Mouse (Mus musculus): Measurements from ENCODE around the gene Oit1. TPM values are rescaled to one million over a fixed set of nuclear protein-coding genes. Genes with fewer than 3 reads are reported as not detected.

Gene Oit1
- not detected for total RNA-seq (2021)
- long read RNA-seq, experiment 1 = 0 reads
- long read RNA-seq, experiment 2 = 0 reads

GRCm38 (mm10) chr14:8378685-8379313, at the start of gene Oit1:
Oit1 (minus strand) TSS chr14:8378754.
- no peak for TF ChIP-seq CTCF (conservative IDR thresholded peaks at IDR 0.05)
- DNase-seq (ENCODE audit: low spot score in 2 of 2) = no peak
- no peak within 1 kb of the TSS for H3K4me3 ChIP-seq
- H3K27ac ChIP-seq = no peak within 1 kb of the TSS

GRCm38 (mm10) chr14:8422833-8423232, 44.3 kb upstream of the Oit1 start:
- Histone ChIP-seq H3K27ac (no peak overlapping the region), H3K4me3 (no peak overlapping the region)
- DNase-seq (ENCODE audit: low spot score in 2 of 2) = no peak
- no peak for TF ChIP-seq CTCF (conservative IDR thresholded peaks at IDR 0.05)

GRCm38 (mm10) chr14:8421199-8421787, 42.7 kb upstream of the Oit1 start:
- no peak for DNase-seq (ENCODE audit: low spot score in 2 of 2)
- no peak for TF ChIP-seq CTCF (conservative IDR thresholded peaks at IDR 0.05)
- Histone ChIP-seq H3K4me3 (no peak overlapping the region), H3K27ac (no peak overlapping the region)

GRCm38 (mm10) chr14:8418610-8419009, 40.1 kb upstream of the Oit1 start:
- no peak overlapping the region for H3K4me3 ChIP-seq
- DNase-seq (ENCODE audit: low spot score in 2 of 2) = no peak
- TF ChIP-seq CTCF (conservative IDR thresholded peaks at IDR 0.05) = no peak
- H3K27ac ChIP-seq = no peak overlapping the region

GRCm38 (mm10) chr14:8405946-8406345, 27.4 kb upstream of the Oit1 start:
- Histone ChIP-seq H3K27ac (no peak overlapping the region), H3K4me3 (no peak overlapping the region)
- no peak for TF ChIP-seq CTCF (conservative IDR thresholded peaks at IDR 0.05)
- DNase-seq (ENCODE audit: low spot score in 2 of 2) = no peak

GRCm38 (mm10) chr14:8403310-8403709, 24.8 kb upstream of the Oit1 start:
- no peak for TF ChIP-seq CTCF (conservative IDR thresholded peaks at IDR 0.05)
- Histone ChIP-seq H3K4me3 (no peak overlapping the region), H3K27ac (no peak overlapping the region)
- DNase-seq (ENCODE audit: low spot score in 2 of 2) = no peak

GRCm38 (mm10) chr14:8398507-8398906, 20.0 kb upstream of the Oit1 start:
- TF ChIP-seq CTCF (conservative IDR thresholded peaks at IDR 0.05) = no peak
- no peak overlapping the region for H3K27ac ChIP-seq
- no peak overlapping the region for H3K4me3 ChIP-seq
- no peak for DNase-seq (ENCODE audit: low spot score in 2 of 2)

GRCm38 (mm10) chr14:8395690-8396287, 17.2 kb upstream of the Oit1 start:
- DNase-seq (ENCODE audit: low spot score in 2 of 2) = no peak
- Histone ChIP-seq H3K4me3 (no peak overlapping the region), H3K27ac (no peak overlapping the region)
- no peak for TF ChIP-seq CTCF (conservative IDR thresholded peaks at IDR 0.05)

- Histone ChIP-seq H3K27ac (no peak overlapping the region; the same call in 1 of the 2 replicates), H3K4me3 (no peak overlapping the region)
- no peak for TF ChIP-seq CTCF (conservative IDR thresholded peaks at IDR 0.05)
- peak in 1 of 2 experiments; percentile 15 for DNase-seq (ENCODE audit: low spot score in 2 of 2)
These were observed 13.7 kb upstream of the Oit1 start for GRCm38 (mm10) chr14:8392181-8392825.

GRCm38 (mm10) chr14:8369394-8369793, 9.2 kb downstream of the Oit1 start:
- no peak overlapping the region for H3K27ac ChIP-seq
- DNase-seq (ENCODE audit: low spot score in 2 of 2) = no peak
- H3K4me3 ChIP-seq = no peak overlapping the region
- TF ChIP-seq CTCF (conservative IDR thresholded peaks at IDR 0.05) = no peak

- H3K27ac ChIP-seq = no peak overlapping the region
- DNase-seq (ENCODE audit: low spot score in 2 of 2) = no peak
- H3K4me3 ChIP-seq = no peak overlapping the region
- no peak for TF ChIP-seq CTCF (conservative IDR thresholded peaks at IDR 0.05)
These were observed 9.7 kb downstream of the Oit1 start for GRCm38 (mm10) chr14:8368900-8369299.

- H3K4me3 ChIP-seq = no peak overlapping the region
- DNase-seq (ENCODE audit: low spot score in 2 of 2) = no peak
- no peak for TF ChIP-seq CTCF (conservative IDR thresholded peaks at IDR 0.05)
- H3K27ac ChIP-seq = no peak overlapping the region
These were observed 10.6 kb downstream of the Oit1 start for GRCm38 (mm10) chr14:8367727-8368520.

GRCm38 (mm10) chr14:8367121-8367520, 11.4 kb downstream of the Oit1 start:
- TF ChIP-seq CTCF (conservative IDR thresholded peaks at IDR 0.05) = no peak
- DNase-seq (ENCODE audit: low spot score in 2 of 2) = no peak
- Histone ChIP-seq H3K4me3 (no peak overlapping the region), H3K27ac (no peak overlapping the region)

Data from layer of hippocampus, adult 2 months (tissue).